Mouse (Mus musculus) layer of hippocampus, adult 9-10 months (tissue): ENCODE measurements around the gene Gpc2.
A peak's percentile ranks its signal among the peaks of the same experiment; 100 is the strongest.

Source experiments
- DNase-seq: peaks from one replicate; pipeline ENCODE4 v3.0.0; 2022; ENCODE audit warnings: low spot score

The Gpc2 gene

GRCm38 (mm10) chr5:138279585-138280424 is at the start of gene Gpc2, which contains the start of the genes Gm43720 and Stag3:
TSS of gene Gpc2 (minus strand) at chr5:138280005.
TSS of gene Gm43720 (minus strand) at chr5:138279958.
TSS of gene Stag3 (plus strand) at chr5:138280240.
- no peak for DNase-seq

GRCm38 (mm10) chr5:138312795-138313194 is 33.0 kb upstream of the Gpc2 start:
- no peak for DNase-seq

- no peak for DNase-seq
Measured at GRCm38 (mm10) chr5:138299613-138300012, 19.8 kb upstream of the Gpc2 start.

GRCm38 (mm10) chr5:138294158-138294557 is 14.4 kb upstream of the Gpc2 start:
- no peak for DNase-seq

GRCm38 (mm10) chr5:138291638-138292037 is 11.8 kb upstream of the Gpc2 start:
- DNase-seq: no peak

GRCm38 (mm10) chr5:138287861-138288260 is 8.1 kb upstream of the Gpc2 start:
- no peak for DNase-seq

- DNase-seq: no peak
Measured at GRCm38 (mm10) chr5:138283540-138283939, 3.7 kb upstream of the Gpc2 start.

- no peak for DNase-seq
Measured at GRCm38 (mm10) chr5:138281798-138282197, 2.0 kb upstream of the Gpc2 start.

- no peak for DNase-seq
Measured at GRCm38 (mm10) chr5:138280829-138281228, 1.0 kb upstream of the Gpc2 start.

GRCm38 (mm10) chr5:138280425-138280768 is 592 bp upstream of the Gpc2 start:
- no peak for DNase-seq

GRCm38 (mm10) chr5:138277994-138278393 is 1.8 kb downstream of the Gpc2 start:
- no peak for DNase-seq

- DNase-seq: no peak
Measured at GRCm38 (mm10) chr5:138275216-138276050, 4.4 kb downstream of the Gpc2 start.

- DNase-seq: no peak
Measured at GRCm38 (mm10) chr5:138274186-138274585, 5.6 kb downstream of the Gpc2 start.

GRCm38 (mm10) chr5:138272409-138272923 is 7.3 kb downstream of the Gpc2 start, which contains the start of gene Gal3st4:
TSS of gene Gal3st4 (minus strand) at chr5:138272840.
- no peak for DNase-seq

GRCm38 (mm10) chr5:138271232-138271631 is 8.6 kb downstream of the Gpc2 start:
- DNase-seq: no peak

- DNase-seq: no peak
Measured at GRCm38 (mm10) chr5:138268980-138269379, 10.8 kb downstream of the Gpc2 start.

- DNase-seq: no peak
Measured at GRCm38 (mm10) chr5:138267114-138267513, 12.7 kb downstream of the Gpc2 start.

GRCm38 (mm10) chr5:138265712-138266111 is 14.1 kb downstream of the Gpc2 start:
- no peak for DNase-seq

- no peak for DNase-seq
Measured at GRCm38 (mm10) chr5:138264207-138264578, 15.6 kb downstream of the Gpc2 start.

- peak; percentile 67 for DNase-seq
Measured at GRCm38 (mm10) chr5:138263260-138264206, 16.3 kb downstream of the Gpc2 start, which contains the start of gene BC037034. TSS of gene BC037034 (minus strand) at chr5:138264033.

GRCm38 (mm10) chr5:138262582-138263240 is 17.1 kb downstream of the Gpc2 start:
- DNase-seq: no peak
